In genomic region chr10:127605251-127605547, GRCm38 (mm10) we compare ENCODE assay signal across 10 mouse cellular contexts. TPM values are rescaled to one million over a fixed set of nuclear protein-coding genes. Genes with fewer than 3 reads are reported as not detected.
DNase-seq lines count a peak whose midpoint lies in the region; ATAC-seq and TF ChIP-seq lines count a peak whose summit lies in the region.
"Had no signal": no experiment of that assay in that cellular context is flagged by ENCODE, and none has a peak within 500 bp of the region (broad histone marks: within the 10 kb centered on the region; RNA-seq: fewer than 3 reads in every experiment).

No protein-coding gene starts in this region.

- no peaks in the 10 kb centered on the region for H3K27me3 ChIP-seq in Patski
- H3K27me3 ChIP-seq in intestine, postnatal 0 days (replicated peaks; ENCODE audit: control insufficient read depth, insufficient read depth, low read length), result no peaks in the 10 kb centered on the region
- H3K27me3 ChIP-seq in stomach, embryonic 14.5 days (ENCODE audit: control insufficient read depth, insufficient read depth, low read length), result no peaks in the 10 kb centered on the region
- H3K27me3 ChIP-seq in thymus, adult 2 months (ENCODE audit: control insufficient read depth, insufficient read depth, low read length), result no peaks in the 10 kb centered on the region

- no peak overlapping the region for H3K4me2 ChIP-seq in intestine, postnatal 0 days (replicated peaks; ENCODE audit: low read depth)
- no peak overlapping the region for H3K4me2 ChIP-seq in stomach, embryonic 14.5 days (replicated peaks; ENCODE audit: low read depth, low read length)
- H3K4me2 ChIP-seq: midbrain, embryonic 11.5 days had no signal

- in situ Hi-C loops in Patski (cut with MboI; ENCODE audit: low pct_unique_long_range_greater_than_20kb), result no loop called here

- no peak for TF ChIP-seq POLR2A in thymus, adult 2 months (IDR thresholded peaks at IDR 0.05; ENCODE audit: control insufficient read depth, extremely low read depth, insufficient read depth, low read length, poor library complexity)

- H3K36me3 ChIP-seq in intestine, postnatal 0 days (ENCODE audit: control insufficient read depth, insufficient read depth), result peaks cover 51% of the 10 kb centered on the region
- peaks cover 49% of the 10 kb centered on the region for H3K36me3 ChIP-seq in stomach, embryonic 14.5 days (ENCODE audit: control insufficient read depth, insufficient read depth, low read length)
- H3K36me3 ChIP-seq in thymus, adult 2 months (ENCODE audit: control insufficient read depth, insufficient read depth, low read length), result no peaks in the 10 kb centered on the region

- WGBS in intestine, postnatal 0 days, result 75% methylated on average over 8 of the region's 8 CpGs
- WGBS in stomach, embryonic 14.5 days, result 77% methylated on average over 8 of the region's 8 CpGs
- WGBS in thymus, adult 2 months, result 70% methylated on average over 8 of the region's 8 CpGs

- peak; percentile 66 for ATAC-seq in Patski
- no peak for ATAC-seq in intestine, postnatal 0 days
- ATAC-seq in stomach, embryonic 14.5 days (ENCODE audit: insufficient number of reproducible peaks, insufficient read depth, low FRiP score, low read depth), result no peak

- DNase-seq in layer of hippocampus, adult 2 months (ENCODE audit: low spot score in 2 of 2), result no peak
- DNase-seq in layer of hippocampus, adult 11-12 months (ENCODE audit: low spot score), result no peak
- peak; percentile 20 for DNase-seq in Patski (ENCODE audit: low read depth, low spot score)
- DNase-seq in thymus, adult 2 months, result no peak
- no peak for DNase-seq in right cerebral cortex, postnatal 4 days
- DNase-seq: retina, postnatal 1 day had no signal

- no peak for TF ChIP-seq CTCF in layer of hippocampus, adult 2 months (conservative IDR thresholded peaks at IDR 0.05)
- TF ChIP-seq CTCF in Patski (IDR thresholded peaks at IDR 0.05), result no peak
- no peak for TF ChIP-seq CTCF in intestine, postnatal 0 days (IDR thresholded peaks at IDR 0.05; ENCODE audit: low read depth)
- no peak for TF ChIP-seq CTCF in thymus, adult 2 months (IDR thresholded peaks at IDR 0.05; ENCODE audit: borderline replicate concordance, control insufficient read depth, extremely low read depth, insufficient read depth, low read length, poor library complexity)

- POLR2A ChIA-PET in Patski (lab: Charles Lee), result interaction anchor here (1.0 kb wide), 1 partner anchor 16 kb away, joined by 4 read pairs; the partner anchor contains the start of gene Lrp1

- peak overlapping the region; percentile 12; the same call in 1 of the 2 replicates for H3K27ac ChIP-seq in layer of hippocampus, adult 2 months
- peak overlapping the region; percentile 95 for H3K27ac ChIP-seq in intestine, postnatal 0 days (ENCODE audit: low read depth, low read length)
- H3K27ac ChIP-seq in stomach, embryonic 14.5 days (ENCODE audit: low read length), result peak overlapping the region; percentile 52; the same call in 1 of the 2 replicates
- no peak overlapping the region for H3K27ac ChIP-seq in thymus, adult 2 months (ENCODE audit: control insufficient read depth, insufficient read depth, low read length)
- H3K27ac ChIP-seq: liver, embryonic 14.5 days had no signal

- H3K4me1 ChIP-seq in intestine, postnatal 0 days (replicated peaks; ENCODE audit: control insufficient read depth, insufficient read depth, low read length), result peaks cover 30% of the 10 kb centered on the region
- peaks cover 53% of the 10 kb centered on the region for H3K4me1 ChIP-seq in stomach, embryonic 14.5 days (ENCODE audit: control insufficient read depth, insufficient read depth, low read length)
- peaks cover 14% of the 10 kb centered on the region for H3K4me1 ChIP-seq in thymus, adult 2 months (replicated peaks; ENCODE audit: control insufficient read depth, insufficient read depth, low read length)

- CTCF ChIA-PET in Patski (lab: Charles Lee), result no interaction called here

- H3K4me3 ChIP-seq in layer of hippocampus, adult 2 months, result no peak overlapping the region
- H3K4me3 ChIP-seq in intestine, postnatal 0 days (ENCODE audit: low read depth, low read length), result no peak overlapping the region
- H3K4me3 ChIP-seq in stomach, embryonic 14.5 days (ENCODE audit: low read depth, low read length), result no peak overlapping the region
- no peak overlapping the region for H3K4me3 ChIP-seq in thymus, adult 2 months (ENCODE audit: control insufficient read depth, insufficient read depth, low read length)

- H3K9me3 ChIP-seq in intestine, postnatal 0 days (ENCODE audit: control insufficient read depth), result no peaks in the 10 kb centered on the region
- no peaks in the 10 kb centered on the region for H3K9me3 ChIP-seq in stomach, embryonic 14.5 days (ENCODE audit: control insufficient read depth, low read depth, low read length)

- H3K9ac ChIP-seq in intestine, postnatal 0 days (ENCODE audit: low read depth, low read length), result no peak overlapping the region
- no peak overlapping the region for H3K9ac ChIP-seq in stomach, embryonic 14.5 days (replicated peaks; ENCODE audit: low read depth, low read length)
- H3K9ac ChIP-seq: liver, embryonic 14.5 days had no signal

RNA-seq across cellular contexts. Expression of gene Lrp1, which starts 15.7 kb away (rescaled TPM):
- 100 to 1,000 TPM; 288 to 310 TPM for total RNA-seq in layer of hippocampus, adult 2 months (2021)
- polyA plus RNA-seq in Patski (2021), result 62.5 TPM
- 28.9 and 33.4 TPM in 2 replicates for polyA plus RNA-seq in intestine, postnatal 0 days (2015; fragmentation: Nextera tagmentation; extraction: Ambion mirVana)
- 98.0 and 99.3 TPM in 2 replicates for polyA plus RNA-seq in stomach, embryonic 14.5 days (2014; fragmentation: Nextera tagmentation; extraction: Ambion mirVana)
- polyA plus RNA-seq in thymus, adult 2 months (2012; rRNA removed), result 35.3 and 40.3 TPM in 2 replicates

RNA-seq across cellular contexts. Expression of gene Stat6, which starts 37.6 kb away (rescaled TPM):
- 1 to 10 TPM; 6.4 to 6.7 TPM for total RNA-seq in layer of hippocampus, adult 2 months (2021)
- 67.3 TPM for polyA plus RNA-seq in Patski (2021)
- 27.1 and 29.2 TPM in 2 replicates for polyA plus RNA-seq in intestine, postnatal 0 days (2015; fragmentation: Nextera tagmentation; extraction: Ambion mirVana)
- 24.7 and 26.5 TPM in 2 replicates for polyA plus RNA-seq in stomach, embryonic 14.5 days (2014; fragmentation: Nextera tagmentation; extraction: Ambion mirVana)
- 168 and 185 TPM in 2 replicates for polyA plus RNA-seq in thymus, adult 2 months (2012; rRNA removed)
